Mouse (Mus musculus) forelimb bud, embryonic 11.5 days (tissue): ENCODE results near the gene Fmo2.

Experiments used
- DNase-seq: peaks from one replicate; pipeline ENCODE4 v3.0.0-alpha.2; 2012; ENCODE audit warnings: low read depth, low spot score

The Fmo2 gene

DNA sequence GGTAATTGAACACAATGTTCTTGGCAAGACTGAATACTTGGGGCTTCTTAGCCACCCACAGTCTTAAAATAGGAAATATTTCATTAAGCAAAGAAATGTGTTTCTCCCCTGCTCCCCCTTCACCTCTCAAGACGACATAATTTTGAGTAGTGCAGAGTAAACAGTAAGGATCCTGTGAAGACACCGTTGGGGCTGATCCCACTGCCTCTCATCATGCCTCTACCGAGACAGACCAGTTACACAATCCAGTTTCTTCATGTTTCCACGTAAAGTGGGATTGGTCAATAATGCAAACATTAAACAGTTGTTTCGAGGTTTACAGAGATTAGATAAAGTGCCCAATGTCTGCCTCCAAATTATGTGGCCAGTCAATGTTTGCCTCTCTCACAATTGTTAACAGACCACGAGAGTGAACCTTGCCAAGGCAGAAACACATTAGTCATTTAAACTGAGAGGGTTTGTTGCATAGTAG lies 6.5 kb downstream of the Fmo2 start:
- DNase-seq = no peak

DNA sequence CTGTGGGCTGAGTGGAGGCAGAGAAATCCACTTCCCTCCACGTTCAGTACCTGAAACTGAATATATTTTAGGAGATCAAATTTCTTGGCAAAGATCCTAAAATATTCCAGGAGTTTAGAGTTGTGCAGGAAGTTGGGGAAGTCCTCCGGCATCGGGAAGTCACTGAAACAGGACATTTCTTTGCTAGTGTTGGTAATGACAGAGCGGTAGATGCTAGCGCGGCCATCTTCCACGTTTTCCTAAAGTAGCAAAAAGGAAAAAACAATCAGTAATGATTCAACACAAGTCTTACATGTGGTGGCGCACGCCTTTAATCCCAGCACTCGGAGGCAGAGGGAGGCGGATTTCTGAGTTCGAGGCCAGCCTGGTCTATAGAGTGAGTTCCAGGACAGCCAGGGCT lies 9.9 kb downstream of the Fmo2 start:
- DNase-seq = no peak

DNA sequence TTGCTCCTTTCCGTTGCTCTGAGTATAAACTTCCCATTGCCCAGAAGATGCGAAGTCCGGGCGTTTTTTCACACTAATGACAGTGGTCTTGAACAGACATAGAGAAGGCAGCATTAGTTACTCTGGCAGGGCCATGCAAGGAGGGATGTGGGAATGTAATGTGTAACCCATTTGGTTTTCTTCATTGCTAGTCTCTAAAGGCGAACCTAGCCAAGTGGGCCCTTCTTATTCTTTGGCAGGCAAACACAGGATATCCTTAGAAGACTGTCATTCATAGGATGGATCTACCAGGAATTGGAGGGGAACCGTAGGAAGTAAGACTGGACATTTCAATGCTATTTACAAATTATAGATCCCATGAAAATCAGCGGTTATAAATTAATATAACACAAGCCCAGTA lies 10.9 kb downstream of the Fmo2 start:
- DNase-seq = no peak

DNA sequence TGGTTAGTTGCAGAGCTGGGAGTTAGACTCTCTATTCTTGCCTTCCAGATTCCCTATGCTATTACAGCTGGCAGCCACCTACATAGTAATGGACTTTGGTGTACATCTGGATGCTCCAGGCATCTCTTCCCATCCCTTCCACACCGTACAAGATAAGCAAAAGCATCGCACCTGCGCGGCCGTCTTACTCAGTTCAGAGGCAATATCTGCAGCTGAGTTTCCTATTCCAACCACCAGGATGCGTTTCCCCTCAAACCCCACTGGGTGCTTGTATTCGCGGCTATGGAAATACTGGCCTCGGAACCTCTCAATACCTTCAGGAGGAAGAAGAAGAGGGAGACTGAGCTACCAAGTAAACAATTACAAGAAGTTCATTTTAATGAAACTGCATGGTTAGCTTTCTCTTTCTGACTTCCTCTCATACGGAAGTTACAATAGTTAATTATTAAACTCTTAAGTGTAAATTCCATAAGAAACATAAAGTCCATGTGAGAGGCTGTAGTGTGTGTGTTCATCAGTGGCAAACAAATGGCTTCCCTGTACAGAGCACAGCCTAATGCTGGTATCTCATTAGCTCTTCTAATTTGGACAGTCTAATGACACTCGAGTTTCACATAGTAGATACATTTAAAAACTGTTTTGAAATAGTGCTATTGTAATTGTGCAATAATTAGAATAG lies 12.2 kb downstream of the Fmo2 start:
- no peak for DNase-seq

DNA sequence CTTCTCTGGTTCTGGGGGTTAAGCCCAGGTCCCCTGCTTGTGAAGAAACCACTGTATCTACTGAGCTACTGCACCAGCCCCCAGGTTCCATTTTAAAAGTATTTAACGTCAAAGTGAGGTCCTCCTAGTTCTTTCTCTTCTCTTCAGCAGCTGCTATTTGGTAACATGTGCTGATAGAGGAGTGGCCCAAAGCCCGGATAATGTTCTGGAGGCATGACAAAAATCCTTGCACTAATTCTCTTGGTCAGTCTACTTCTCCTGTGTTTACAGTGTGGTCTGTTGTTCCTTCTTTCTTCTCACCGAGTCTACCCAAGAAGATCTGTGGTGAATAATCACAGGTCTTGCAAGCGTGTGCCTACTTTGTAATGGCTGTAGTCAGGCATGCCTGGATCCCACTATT lies 15.8 kb downstream of the Fmo2 start:
- DNase-seq = no peak

DNA sequence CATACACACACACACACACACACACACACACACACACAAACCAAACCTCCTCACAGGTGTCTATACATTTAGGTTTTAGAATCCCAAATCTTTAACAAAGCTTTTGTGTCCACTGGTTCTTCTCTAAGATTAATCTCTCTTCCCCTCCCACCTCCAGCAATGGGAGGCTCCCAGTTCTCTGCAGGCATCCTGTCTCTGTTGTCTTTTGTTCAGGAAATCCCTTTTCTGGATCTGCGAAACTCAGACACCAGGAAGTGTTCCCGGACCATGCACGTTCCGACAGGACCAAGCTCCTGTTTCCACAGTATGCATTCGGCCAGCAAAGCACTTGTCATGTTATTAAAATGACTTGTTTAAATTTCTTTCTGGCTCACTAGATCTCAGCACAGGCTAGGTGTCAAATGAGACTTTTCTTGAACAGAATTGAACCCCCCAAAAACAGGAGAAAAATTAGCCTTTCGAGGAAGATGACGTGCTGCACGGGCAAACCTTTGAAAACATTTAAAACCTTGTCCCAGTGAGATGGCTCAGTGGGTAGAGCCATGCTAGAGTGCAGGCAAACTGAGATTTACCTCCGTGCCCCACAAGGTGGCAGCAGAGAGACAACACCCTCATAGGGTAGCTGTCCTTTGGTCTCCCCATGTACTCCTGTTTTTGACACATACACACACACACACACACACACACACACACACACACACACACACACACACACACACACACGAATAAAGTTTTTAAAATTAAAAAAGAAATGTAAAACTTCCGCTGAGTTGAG lies 18.7 kb downstream of the Fmo2 start:
- no peak for DNase-seq

DNA sequence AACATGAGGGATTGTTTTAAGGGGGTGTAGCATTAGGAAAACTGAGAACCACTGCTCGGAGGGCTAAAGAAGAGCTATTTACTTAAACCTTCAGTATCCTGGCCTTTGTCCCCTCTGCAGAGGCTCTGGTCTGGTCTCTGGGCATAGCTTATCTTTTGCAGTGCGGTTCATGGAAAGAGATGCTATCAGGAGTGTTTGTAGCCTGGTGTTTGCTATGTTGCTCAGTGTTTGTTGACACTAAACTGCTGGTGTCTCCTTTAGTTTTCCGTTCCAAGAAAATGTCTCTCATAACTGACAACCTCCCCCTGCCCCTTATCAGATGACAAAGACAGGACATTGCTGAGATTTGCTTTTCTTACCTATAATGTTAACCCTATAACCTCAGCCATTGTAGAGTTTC lies 23.4 kb downstream of the Fmo2 start:
- no peak for DNase-seq

DNA sequence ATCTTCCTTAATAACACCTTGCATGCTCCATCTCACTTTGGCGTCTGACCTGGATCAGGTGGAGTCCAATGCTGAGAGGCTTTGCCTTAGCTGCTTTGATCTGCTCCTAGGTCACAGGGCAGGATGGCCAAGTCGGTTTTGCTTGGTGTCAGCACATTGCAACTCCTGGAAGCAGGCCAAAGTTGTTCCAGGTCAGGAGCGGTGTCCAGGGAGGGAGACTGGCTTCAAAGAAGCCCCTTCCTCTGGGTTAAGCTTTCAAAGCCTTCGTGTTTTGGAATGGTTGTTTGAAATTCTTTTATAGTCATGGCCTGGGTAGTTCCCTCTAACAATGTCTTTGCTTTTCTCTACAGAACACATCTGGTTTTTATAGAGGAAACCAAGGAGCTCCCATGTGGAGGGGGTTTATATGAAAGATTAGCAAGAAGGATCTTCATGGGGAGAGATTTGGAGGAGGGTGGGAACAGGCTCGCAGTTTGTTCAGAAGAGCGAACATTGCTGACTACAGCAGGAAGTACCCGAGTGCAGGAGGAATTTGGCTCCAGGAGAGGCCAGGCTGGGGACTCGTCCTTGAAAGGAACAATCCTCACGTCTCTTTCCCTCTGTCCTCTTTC lies 26.7 kb downstream of the Fmo2 start:
- DNase-seq = peak; percentile 55

DNA sequence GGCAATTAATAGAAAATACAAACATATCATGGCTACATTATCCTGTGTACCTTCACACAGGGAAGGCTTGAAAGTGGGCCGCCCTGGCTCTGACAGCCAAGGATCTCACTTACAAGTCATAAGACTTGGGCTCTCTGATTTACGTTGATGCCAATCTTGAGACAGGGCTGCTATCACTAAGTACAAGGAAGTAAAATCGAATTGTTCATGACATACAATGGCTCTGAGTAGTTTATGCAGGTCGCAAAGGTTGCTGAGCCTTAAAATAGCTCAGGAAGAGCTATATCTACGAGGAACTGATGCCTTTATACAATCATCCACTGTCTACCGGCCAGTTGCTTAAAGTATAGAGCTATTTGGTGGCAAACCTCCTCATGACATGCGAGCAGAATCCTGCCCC lies 27.5 kb downstream of the Fmo2 start:
- no peak for DNase-seq

DNA sequence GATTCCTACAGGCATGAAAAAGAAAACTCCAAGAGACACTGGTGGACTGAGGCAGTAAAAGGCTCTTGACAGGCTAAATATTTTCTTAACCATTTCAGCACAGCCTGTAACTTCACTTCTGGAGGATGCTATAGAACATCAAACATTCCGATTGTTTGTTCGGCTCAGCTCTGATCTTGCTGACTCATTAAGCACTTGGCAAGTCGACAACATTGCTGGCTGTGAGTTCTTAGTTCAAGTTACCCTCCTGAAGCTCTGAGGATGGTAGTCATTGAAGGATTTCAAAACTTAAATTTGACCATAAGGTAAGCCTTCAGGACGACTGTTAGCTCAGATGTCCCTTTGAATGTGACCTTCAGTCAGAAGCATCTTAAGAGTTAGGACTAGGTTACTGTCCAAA lies 31.1 kb downstream of the Fmo2 start:
- DNase-seq = no peak

DNA sequence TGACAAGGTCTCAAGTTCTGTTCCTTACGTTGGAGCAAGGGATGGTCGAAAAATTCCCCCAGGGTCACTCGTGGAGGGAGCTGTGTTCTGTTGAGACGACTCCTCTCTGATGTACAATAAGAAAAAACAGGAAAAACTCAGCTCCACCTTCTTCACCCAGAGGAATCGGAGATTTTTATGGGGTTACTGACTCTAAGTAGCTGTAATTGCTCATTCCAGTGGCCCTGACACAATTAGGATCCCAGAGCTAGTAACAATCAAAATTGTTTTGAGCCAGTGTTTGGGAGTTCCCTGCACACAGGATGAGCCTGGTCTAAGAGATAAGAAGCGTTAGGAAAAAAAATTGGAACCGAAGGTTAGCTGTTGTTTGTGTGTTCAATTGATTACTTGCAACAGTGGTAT lies 32.2 kb downstream of the Fmo2 start, which contains the start of gene Fmo1:
Fmo1 (minus strand) TSS at position 331 of the 402 bp plus-strand sequence.
- no peak for DNase-seq

DNA sequence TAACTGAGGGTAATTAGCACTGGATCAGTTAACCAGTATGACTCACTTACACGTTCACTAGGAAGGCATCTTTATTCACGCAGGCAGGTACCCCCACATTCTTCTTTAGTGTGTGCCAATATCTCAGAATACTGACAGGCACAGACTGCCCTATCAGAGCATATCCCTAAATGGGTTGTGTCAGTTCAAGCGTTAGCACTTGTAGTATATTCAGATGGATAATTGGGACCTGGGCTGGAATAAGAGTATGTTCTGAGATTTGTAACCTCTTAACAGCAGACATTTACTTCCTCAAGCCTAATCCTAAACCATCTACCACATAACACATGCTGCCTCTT lies 33.1 kb downstream of the Fmo2 start:
- DNase-seq = no peak

DNA sequence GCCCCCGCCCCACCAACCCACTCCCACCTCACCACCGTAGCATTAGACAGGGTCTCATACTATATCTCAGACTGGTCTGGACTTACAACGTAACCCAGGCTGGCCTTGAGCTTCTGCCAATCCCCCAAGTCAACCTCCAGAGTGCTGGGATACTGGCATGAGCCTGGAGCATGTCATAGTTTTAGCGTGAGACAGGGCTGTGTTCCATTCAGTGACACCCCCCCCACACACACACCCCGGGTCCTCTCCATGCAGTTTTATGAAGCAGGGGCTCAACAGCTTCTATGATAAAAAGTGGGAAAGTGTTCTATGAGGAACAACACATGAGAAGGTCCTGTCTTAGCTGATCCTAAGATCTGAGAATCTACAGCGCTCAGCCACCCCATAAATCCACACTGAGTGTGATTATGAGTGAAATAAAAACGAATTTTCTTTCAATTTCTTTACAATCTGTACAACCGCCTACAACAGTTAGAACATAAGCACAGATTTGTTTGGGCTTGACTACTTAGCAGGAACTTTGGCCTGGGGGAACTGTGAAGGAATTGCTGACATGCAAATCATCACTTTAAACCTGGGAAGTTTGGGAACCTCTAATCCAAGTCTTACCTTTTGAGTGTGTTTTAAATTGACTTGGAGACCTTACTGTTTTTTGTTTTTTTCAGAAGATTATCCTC lies 33.6 kb downstream of the Fmo2 start:
- DNase-seq = no peak

DNA sequence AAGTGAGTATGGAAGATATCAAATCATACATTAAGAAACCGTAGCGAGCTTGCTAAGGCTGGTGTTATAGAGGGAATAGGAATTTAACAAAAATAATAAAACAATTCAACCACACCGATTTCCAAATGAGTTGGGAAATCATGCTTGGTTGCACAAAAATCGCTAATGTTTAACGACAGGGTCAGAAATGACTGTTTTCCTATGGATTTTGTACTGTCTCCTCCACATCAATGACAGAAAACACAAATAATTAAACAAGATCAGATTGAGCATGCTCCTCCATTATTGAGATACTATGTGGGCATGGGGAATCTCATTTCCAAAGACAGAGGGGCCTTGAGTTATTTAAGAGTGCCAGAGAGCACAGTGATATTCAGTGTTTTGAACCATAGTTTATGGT lies 34.2 kb downstream of the Fmo2 start:
- no peak for DNase-seq

DNA sequence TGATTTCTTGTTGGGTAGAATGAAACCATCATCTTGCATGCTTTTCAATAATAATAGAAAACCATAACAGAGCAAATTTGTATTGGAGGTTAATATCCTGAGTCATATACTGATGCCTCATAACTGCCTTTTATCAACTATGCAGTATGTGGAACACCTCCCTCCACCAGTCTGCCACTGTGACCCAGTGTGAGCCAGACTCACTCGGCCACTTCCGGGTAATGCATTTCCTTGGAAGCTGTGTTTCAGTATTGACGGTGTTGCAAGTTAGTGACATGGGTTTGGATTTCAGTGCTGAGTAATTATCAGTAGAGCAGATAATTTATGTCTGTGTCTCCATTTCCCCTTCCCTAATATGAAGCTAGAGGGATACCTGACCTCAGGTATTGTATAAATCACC lies 34.9 kb downstream of the Fmo2 start:
- no peak for DNase-seq

DNA sequence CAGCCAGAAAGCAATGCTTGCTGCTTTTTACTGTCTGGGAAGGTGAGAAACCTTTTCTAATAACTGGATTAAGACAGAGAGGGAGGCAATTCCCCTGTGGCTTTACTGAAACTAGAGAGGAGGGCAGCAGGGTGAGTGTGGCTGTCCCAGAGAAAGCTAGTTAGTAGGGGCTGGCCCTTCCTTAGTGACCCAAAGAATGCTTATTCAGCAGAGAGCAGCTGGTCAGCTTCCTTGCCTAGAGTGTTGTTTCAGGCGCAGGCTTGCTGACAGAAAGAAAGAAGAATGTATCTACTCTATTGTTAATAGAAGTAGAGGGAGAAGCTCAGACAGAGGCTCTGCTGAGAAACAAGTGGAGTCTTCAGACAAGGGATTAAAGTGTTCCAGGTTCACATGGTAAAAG lies 36.2 kb downstream of the Fmo2 start:
- DNase-seq = no peak

DNA sequence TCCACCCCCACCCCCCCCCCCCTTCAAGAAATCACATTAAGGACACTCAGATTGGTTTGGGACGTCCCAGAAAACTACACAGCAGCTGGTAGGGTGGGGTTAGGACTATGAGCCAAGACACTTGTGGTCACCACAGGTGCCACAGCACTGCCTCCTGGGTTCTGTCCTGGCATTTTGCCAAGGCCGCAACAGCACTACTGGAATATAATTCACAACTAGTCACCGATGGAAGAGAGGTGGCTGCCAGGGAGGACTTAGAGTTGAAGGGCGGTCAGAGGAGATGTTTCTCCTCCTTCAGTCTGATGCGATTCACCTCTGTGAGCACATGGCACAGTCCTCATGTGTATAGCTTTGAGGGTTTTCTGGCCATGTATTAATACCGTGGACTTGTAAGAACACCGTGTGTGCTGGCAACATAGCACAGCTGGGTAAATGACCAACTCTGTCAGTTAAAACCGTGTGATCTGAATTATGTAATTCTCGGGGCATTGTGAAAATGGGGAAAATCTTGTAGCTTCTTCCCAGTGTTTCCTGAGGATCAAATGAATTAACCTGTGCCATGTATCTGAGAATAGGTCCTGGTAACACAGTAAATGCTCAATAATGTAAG lies 38.4 kb downstream of the Fmo2 start:
- no peak for DNase-seq

DNA sequence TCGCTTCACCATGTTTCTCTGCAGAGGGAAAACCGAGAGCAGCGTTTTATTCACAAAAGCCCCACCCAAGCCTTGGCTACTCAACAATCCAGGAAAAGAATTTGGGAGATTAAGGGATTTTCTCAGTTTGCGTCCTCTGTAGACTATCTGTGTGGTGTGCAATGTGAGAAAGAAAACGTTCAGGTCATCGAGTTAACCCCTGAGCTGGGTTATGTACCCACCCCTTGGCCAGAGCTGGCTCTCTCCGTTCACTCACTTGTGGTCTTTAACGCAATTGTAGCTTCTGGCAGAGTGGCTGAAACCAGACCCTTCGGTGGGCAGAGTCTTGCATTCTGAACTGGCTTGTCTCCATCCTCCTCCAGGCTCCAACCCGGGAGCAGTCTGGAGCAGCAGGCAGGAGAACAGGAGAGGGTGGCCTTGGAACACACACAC lies 39.0 kb downstream of the Fmo2 start:
- DNase-seq = no peak

DNA sequence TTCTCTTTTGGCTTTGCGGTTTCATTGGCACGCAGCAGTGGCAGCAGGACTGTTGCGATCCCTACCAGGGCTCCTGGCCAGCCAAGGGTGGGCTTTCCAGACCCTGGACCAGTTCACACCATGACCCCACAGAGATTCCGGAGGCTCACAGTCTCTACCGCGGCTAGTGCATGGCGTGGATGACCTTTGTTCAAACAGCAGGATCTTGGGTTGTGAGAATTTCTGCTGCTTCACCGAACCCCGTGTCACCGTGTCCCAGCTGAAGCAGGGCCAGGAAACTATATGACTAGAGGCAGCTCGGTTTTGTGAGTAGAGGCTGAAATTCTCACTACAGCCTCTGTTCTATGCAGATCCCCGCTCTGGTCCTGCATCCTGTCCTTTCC lies 39.8 kb downstream of the Fmo2 start:
- DNase-seq = no peak

DNA sequence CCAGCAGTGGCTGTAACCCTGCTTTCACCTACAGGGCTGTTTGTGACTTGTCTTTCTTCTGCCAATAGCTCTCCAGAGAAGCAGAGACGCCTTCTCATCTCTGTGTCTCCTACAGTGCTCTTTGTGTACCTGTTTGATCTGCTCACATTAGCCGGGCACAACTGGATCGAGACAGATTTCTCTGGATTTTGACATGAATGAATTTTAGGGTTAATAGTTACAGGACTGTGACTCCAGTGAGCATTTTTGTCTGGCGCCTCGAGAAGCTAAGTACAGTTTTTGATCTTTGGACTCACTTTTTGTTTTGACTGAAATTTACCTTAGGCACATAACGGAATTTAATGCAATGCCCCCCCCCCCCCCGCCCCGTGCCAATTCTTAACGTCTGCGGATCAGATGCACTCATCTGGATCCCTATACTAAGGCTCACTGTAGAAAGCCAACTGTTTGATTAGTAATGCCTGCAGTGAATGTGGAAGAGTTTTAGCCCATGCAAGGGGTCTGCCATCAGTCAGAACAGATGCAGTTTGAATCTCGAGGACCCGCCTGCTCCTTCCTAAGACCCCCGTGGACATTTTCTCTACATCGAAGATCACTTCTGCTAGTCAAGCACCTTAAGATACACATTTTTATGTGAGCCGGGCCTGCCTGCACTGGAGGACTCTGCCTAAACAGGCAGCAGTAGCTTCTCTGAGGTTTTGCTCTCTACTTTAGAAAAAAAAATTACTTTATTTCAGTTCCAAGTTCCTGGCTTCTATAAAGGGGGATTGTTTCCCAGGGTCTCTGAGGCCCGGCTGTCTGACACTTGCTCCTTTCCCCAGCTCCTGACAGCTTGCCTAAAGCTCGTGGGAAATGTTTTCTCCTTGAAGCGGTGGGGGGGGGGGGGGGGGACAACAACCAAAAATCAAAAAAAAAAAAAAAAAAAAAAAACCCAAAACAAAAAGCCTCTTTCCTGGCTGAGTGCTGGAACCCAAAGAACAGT lies 40.5 kb downstream of the Fmo2 start:
- no peak for DNase-seq
